ENCODE assay signal across 22 mouse cellular contexts in the genomic region with DNA sequence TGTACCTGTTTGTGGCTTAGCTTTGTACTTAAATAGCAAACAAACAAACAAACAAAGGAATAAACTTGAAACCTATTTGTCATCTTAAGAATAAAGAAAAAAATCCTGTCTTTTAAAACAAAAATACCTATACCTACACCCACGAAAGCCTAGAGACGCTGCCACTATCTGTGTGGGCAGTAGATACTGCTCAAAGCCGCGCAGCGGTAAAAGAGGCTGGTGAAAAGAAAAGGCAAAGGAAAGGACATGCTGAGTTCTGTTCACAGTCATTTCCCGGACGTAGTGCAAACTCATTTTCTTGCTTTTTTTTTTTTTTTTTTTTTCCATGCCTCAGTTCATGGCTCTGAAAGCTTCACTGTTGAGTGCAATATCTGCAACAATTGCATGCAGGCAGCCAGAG. TPM values are rescaled to one million over a fixed set of nuclear protein-coding genes. Genes with fewer than 3 reads are reported as not detected.
A peak's percentile ranks its signal among the peaks of the same experiment; 100 is the strongest.
DNase-seq lines count a peak whose midpoint lies in the region; ATAC-seq and TF ChIP-seq lines count a peak whose summit lies in the region.
"Had no signal": no experiment of that assay in that cellular context is flagged by ENCODE, and none has a peak within 500 bp of the region (broad histone marks: within the 10 kb centered on the region; RNA-seq: fewer than 3 reads in every experiment).

No protein-coding gene starts in this region.

- H3K4me3 ChIP-seq in midbrain, embryonic 11.5 days (ENCODE audit: low read depth, low read length) = no peak overlapping the region
- no peak overlapping the region for H3K4me3 ChIP-seq in midbrain, postnatal 0 days (ENCODE audit: low read depth, low read length)
- no peak overlapping the region for H3K4me3 ChIP-seq in CH12.LX (replicated peaks in 1 of 3; ENCODE audit: low read depth in 2 of 3, low read length in 2 of 3, poor library complexity in 1 of 3)

- H3K27me3 ChIP-seq in midbrain, embryonic 11.5 days (ENCODE audit: control insufficient read depth, insufficient read depth, low read length) = no peaks in the 10 kb centered on the region
- no peaks in the 10 kb centered on the region for H3K27me3 ChIP-seq in midbrain, postnatal 0 days (ENCODE audit: insufficient read depth, low read length)
- no peaks in the 10 kb centered on the region for H3K27me3 ChIP-seq in CH12.LX (replicated peaks)

- in situ Hi-C loops in CH12.LX (cut with MboI; ENCODE audit: low pct_ligation_motif_present, low pct_unique_long_range_greater_than_20kb, low sequenced_read_pairs) = no loop called here

- dilution Hi-C loops in CH12.LX (cut with MboI; ENCODE audit: extremely low pct_ligation_motif_present, extremely low pct_unique_long_range_greater_than_20kb, low sequenced_read_pairs) = no loop called here

- peak; percentile 92 for ATAC-seq in frontal cortex, adult (ENCODE audit: low TSS enrichment)
- ATAC-seq in midbrain, embryonic 11.5 days (ENCODE audit: low FRiP score) = no peak
- no peak for ATAC-seq in midbrain, postnatal 0 days (ENCODE audit: low FRiP score)
- ATAC-seq: activated CD4-positive, CD25-positive, alpha-beta regulatory T cell, adult 4 months; CD4-positive, CD25-positive, alpha-beta regulatory T cell, adult 4 months; Patski had no signal

- TF ChIP-seq EP300 in CH12.LX (IDR thresholded peaks at IDR 0.05; ENCODE audit: low read length) = no peak

- WGBS in midbrain, embryonic 11.5 days = 76% methylated on average over 7 of the region's 7 CpGs
- 61% methylated on average over 7 of the region's 7 CpGs for WGBS in midbrain, postnatal 0 days

- no peak for TF ChIP-seq RAD21 in CH12.LX (IDR thresholded peaks at IDR 0.05; ENCODE audit: low read depth, low read length)

- no peak for TF ChIP-seq CTCF in midbrain, postnatal 0 days (IDR thresholded peaks at IDR 0.05)
- TF ChIP-seq CTCF in CH12.LX (conservative IDR thresholded peaks at IDR 0.05 in 1 of 2, IDR thresholded peaks at IDR 0.05 in 1 of 2; ENCODE audit: low read depth in 2 of 2, low read length in 2 of 2) = no peak

- no peak for TF ChIP-seq POLR2A in CH12.LX (IDR thresholded peaks at IDR 0.05; ENCODE audit: low read depth, low read length)

- no peaks in the 10 kb centered on the region for H3K4me1 ChIP-seq in midbrain, embryonic 11.5 days (ENCODE audit: control insufficient read depth, insufficient read depth, low read length)
- no peaks in the 10 kb centered on the region for H3K4me1 ChIP-seq in midbrain, postnatal 0 days (ENCODE audit: insufficient read depth, low read length)
- H3K4me1 ChIP-seq in CH12.LX (ENCODE audit: control insufficient read depth in 1 of 2, insufficient read depth in 2 of 2) = peaks cover 6 to 8% of the 10 kb centered on the region in 2 experiments

- no peaks in the 10 kb centered on the region for H3K79me2 ChIP-seq in CH12.LX (replicated peaks; ENCODE audit: control insufficient read depth, extremely low read depth, insufficient read depth, poor library complexity, severe bottlenecking)

- no peaks in the 10 kb centered on the region for H3K36me3 ChIP-seq in midbrain, embryonic 11.5 days (ENCODE audit: control insufficient read depth, insufficient read depth, low read length)
- H3K36me3 ChIP-seq in midbrain, postnatal 0 days (ENCODE audit: insufficient read depth, low read length) = no peaks in the 10 kb centered on the region
- H3K36me3 ChIP-seq in CH12.LX (replicated peaks in 1 of 2; ENCODE audit: control insufficient read depth in 1 of 2, insufficient read depth in 1 of 2, low read length in 1 of 2) = no peaks in the 10 kb centered on the region
- H3K36me3 ChIP-seq: G1E had no signal

- H3K4me2 ChIP-seq in midbrain, embryonic 11.5 days = no peak overlapping the region
- no peak overlapping the region for H3K4me2 ChIP-seq in midbrain, postnatal 0 days (ENCODE audit: low read depth, low read length, poor library complexity, severe bottlenecking)
- no peak overlapping the region for H3K4me2 ChIP-seq in CH12.LX (ENCODE audit: insufficient read depth, low read depth, poor library complexity, severe bottlenecking)

- no peak overlapping the region for H3K27ac ChIP-seq in midbrain, embryonic 11.5 days (ENCODE audit: low read depth, low read length)
- no peak overlapping the region for H3K27ac ChIP-seq in midbrain, postnatal 0 days (ENCODE audit: low read depth, low read length)
- H3K27ac ChIP-seq in CH12.LX (ENCODE audit: insufficient read depth, low read depth) = no peak overlapping the region

- no peak overlapping the region for H3K9ac ChIP-seq in midbrain, embryonic 11.5 days (ENCODE audit: low read length)
- no peak overlapping the region for H3K9ac ChIP-seq in midbrain, postnatal 0 days (replicated peaks; ENCODE audit: low read length, poor library complexity, severe bottlenecking)
- H3K9ac ChIP-seq in CH12.LX (ENCODE audit: insufficient read depth, low read depth) = no peak overlapping the region

- DNase-seq in frontal cortex, postnatal 10 days (ENCODE audit: low spot score in 2 of 2) = no peak
- DNase-seq in midbrain, embryonic 11.5 days (ENCODE audit: low spot score, missing footprints) = peak; percentile 44
- DNase-seq in midbrain, postnatal 0 days (ENCODE audit: low spot score) = no peak
- DNase-seq in CH12.LX (ENCODE audit: extremely low read depth) = no peak
- no peak for DNase-seq in heart, adult 9 months (ENCODE audit: low spot score in 2 of 2)
- DNase-seq: adrenal gland, adult 2 months; adrenal gland, adult 8-10 months; adrenal gland, postnatal 10 days; adrenal gland, postnatal 14 days; adrenal gland, postnatal 25 days; adrenal gland, postnatal 36 days; B cell, adult 2 months; cerebellum, adult 11 months; cerebellum, adult 11-12 months; cerebellum, adult 18-20 months; cerebellum, adult 2 months had no signal

- H3K9me3 ChIP-seq in midbrain, embryonic 11.5 days (ENCODE audit: control insufficient read depth, low read length) = no peaks in the 10 kb centered on the region
- H3K9me3 ChIP-seq in midbrain, postnatal 0 days (ENCODE audit: low read length) = no peaks in the 10 kb centered on the region
- H3K9me3 ChIP-seq in CH12.LX (replicated peaks; ENCODE audit: low read length) = no peaks in the 10 kb centered on the region
- H3K9me3 ChIP-seq: G1E had no signal

TF ChIP-seq in CH12.LX, 34 proteins besides CTCF, POLR2A, EP300 and RAD21:
- TF ChIP-seq ZNF384 (IDR thresholded peaks at IDR 0.05; ENCODE audit: low read depth, low read length) = peak; percentile 50
- no peak for TF ChIP-seq TCF12 (IDR thresholded peaks at IDR 0.05; ENCODE audit: low read depth, low read length)

RNA-seq across cellular contexts. Expression of gene Elovl4, which starts 13.1 kb away (rescaled TPM):
- polyA plus RNA-seq in midbrain, embryonic 11.5 days (2014; fragmentation: Nextera tagmentation; extraction: Ambion mirVana) = 45.2 and 51.4 TPM in 2 replicates
- 86.0 and 104 TPM in 2 replicates for total RNA-seq in midbrain, postnatal 0 days (2014; rRNA removed)
- 155 and 159 TPM in 2 replicates for polyA plus RNA-seq in midbrain, postnatal 0 days (2015; fragmentation: Nextera tagmentation; extraction: Ambion mirVana)
- total RNA-seq in CH12.LX (2012; rRNA removed) = 0.04 and 0.29 TPM in 2 replicates
- total RNA-seq in CH12.LX (2014; rRNA removed) = not detected in 2 replicates
- not detected in 2 replicates for polyA plus RNA-seq in CH12.LX (2012; ENCODE audit: insufficient read length, low read depth)
- total RNA-seq: G1E, MEL had no signal
- polyA plus RNA-seq: activated CD4-positive, CD25-positive, alpha-beta regulatory T cell, adult 4 months; G1E had no signal

RNA-seq across cellular contexts. Expression of gene Ttk, which starts 15.3 kb away (rescaled TPM):
- polyA plus RNA-seq in midbrain, embryonic 11.5 days (2014; fragmentation: Nextera tagmentation; extraction: Ambion mirVana) = 50.0 and 50.4 TPM in 2 replicates
- 1.3 and 2.1 TPM in 2 replicates for total RNA-seq in midbrain, postnatal 0 days (2014; rRNA removed)
- polyA plus RNA-seq in midbrain, postnatal 0 days (2015; fragmentation: Nextera tagmentation; extraction: Ambion mirVana) = 1.5 and 1.8 TPM in 2 replicates
- 19.9 and 23.8 TPM in 2 replicates for total RNA-seq in CH12.LX (2012; rRNA removed)
- 37.2 and 39.6 TPM in 2 replicates for total RNA-seq in CH12.LX (2014; rRNA removed)
- 26.6 and 26.7 TPM in 2 replicates for polyA plus RNA-seq in CH12.LX (2012; ENCODE audit: insufficient read length, low read depth)

Comparison
In these comparisons a context has a peak if more than half of its experiments do, and no peak if none do; other contexts are left out.
1. RNA of gene Elovl4, which starts 13.1 kb away (polyA plus RNA-seq): 155 to 159 TPM in midbrain, postnatal 0 days and 45.2 to 51.4 TPM in midbrain, embryonic 11.5 days; not detected in CH12.LX; every median in the first group is over 10 times any median in the second.